Mouse (Mus musculus): ENCODE data around the gene Kctd17.
A peak's percentile ranks its signal among the peaks of the same experiment; 100 is the strongest.

GRCm38 (mm10) chr15:78434896-78435520 is 6.6 kb downstream of the Kctd17 start:
- TF ChIP-seq CTCF (IDR thresholded peaks at IDR 0.05; ENCODE audit: insufficient read depth, low read length) (peak; percentile 47), POLR2A (IDR thresholded peaks at IDR 0.05; ENCODE audit: borderline replicate concordance, extremely low read depth, low read depth, low read length) (no peak)

Data from lung, adult 2 months (tissue).